Mouse (Mus musculus) limb, embryonic 14.5 days (tissue): ENCODE data around the gene Tnfrsf11a. TPM values are rescaled to one million over a fixed set of nuclear protein-coding genes. Genes with fewer than 3 reads are reported as not detected.
"Not testable (repeated sequence)": the region's sequence is repeated elsewhere in the genome, so short reads cannot be mapped to it uniquely, and the experiment has no call there.

Source experiments
- ATAC-seq: fragments of 200-750 bp; cut with Nextera tagmentation; 2 replicates; pipeline ENCODE4 v1.8.0; 2017; ENCODE audit warnings: low read depth, moderate number of reproducible peaks, moderate TSS enrichment; ENCODE audit not compliant: low FRiP score
- DNase-seq: peaks from one replicate; pipeline ENCODE4 v3.0.0-alpha.2; 2015; ENCODE audit warnings: low spot score
- H3K27ac ChIP-seq: fragments of 300-500 bp; sonication (generic); replicated peaks from 2 replicates; pipeline ENCODE4 v1.5.1; 2014; ENCODE audit warnings: low read depth, mild to moderate bottlenecking, low read length, moderate library complexity, mixed read lengths
- H3K27me3 ChIP-seq: fragments of 300-500 bp; sonication (generic); 2 replicates; pipeline ENCODE4 v1.6.1; 2014; ENCODE audit warnings: low read length, mixed read lengths; ENCODE audit not compliant: control insufficient read depth, insufficient read depth
- H3K36me3 ChIP-seq: fragments of 300-500 bp; sonication (generic); 2 replicates; pipeline ENCODE4 v1.6.1; 2014; ENCODE audit warnings: mild to moderate bottlenecking, low read length, moderate library complexity, mixed read lengths; ENCODE audit not compliant: control insufficient read depth, insufficient read depth
- H3K4me1 ChIP-seq: fragments of 300-500 bp; sonication (generic); 2 replicates; pipeline ENCODE4 v1.6.1; 2014; ENCODE audit warnings: antibody characterized with exemption, low read length, mixed read lengths; ENCODE audit not compliant: control insufficient read depth, insufficient read depth
- H3K4me2 ChIP-seq: fragments of 300-500 bp; sonication (generic); replicated peaks from 2 replicates; pipeline ENCODE4 v1.6.1; 2014; ENCODE audit warnings: low read depth, mild to moderate bottlenecking, low read length, moderate library complexity; ENCODE audit not compliant: severe bottlenecking
- H3K4me3 ChIP-seq: fragments of 300-500 bp; sonication (generic); replicated peaks from 2 replicates; pipeline ENCODE4 v1.5.1; 2014; ENCODE audit warnings: low read length
- H3K9ac ChIP-seq: fragments of 300-500 bp; sonication (generic); 2 replicates; pipeline ENCODE4 v1.6.1; 2014; ENCODE audit warnings: mild to moderate bottlenecking, low read depth, low read length, moderate library complexity; ENCODE audit not compliant: severe bottlenecking
- H3K9me3 ChIP-seq: fragments of 300-500 bp; sonication (generic); 2 replicates; pipeline ENCODE4 v1.6.1; 2016; ENCODE audit warnings: low read length; ENCODE audit not compliant: control insufficient read depth
- POLR2A ChIP-seq: fragments of 200-500 bp; IDR thresholded peaks from 2 replicates; pipeline ENCODE4 v1.8.0; 2012; ENCODE audit warnings: inconsistent platforms, mild to moderate bottlenecking, moderate library complexity, borderline replicate concordance; ENCODE audit not compliant: insufficient read depth, insufficient read length; ENCODE audit errors: extremely low read depth
- WGBS: fragments of 180-500 bp; shearing (Covaris S2); extraction: QIAGEN DNeasy Blood & Tissue Kit; methylation state at CpG from one replicate; pipeline ENCODE4 v1.1.7; 2014; 5-methylcytosine and 5-hydroxymethylcytosine counted together
- polyA plus RNA-seq, 2 experiments: library from polyadenylated mRNA; depleted of rRNA in 1 of 2; stranded (reverse) in 1 of 2; unstranded in 1 of 2; fragments of >200 nt; fragmentation: Nextera tagmentation in 1 of 2; extraction: Ambion mirVana in 1 of 2; gene quantifications; 2 replicates each; pipeline versions ENCODE4 v1.2.1 to v1.2.3; 2012 to 2014

Gene Tnfrsf11a
- polyA plus RNA-seq, 2 experiments: 1.6 to 1.8 TPM

- WGBS: 71% methylated on average over 3 of the region's 3 CpGs
- TF ChIP-seq POLR2A: no peak
- ATAC-seq: no peak
Measured at GRCm38 (mm10) chr1:105804285-105804684, 23.8 kb downstream of the Tnfrsf11a start.

GRCm38 (mm10) chr1:105805565-105805964 is 25.0 kb downstream of the Tnfrsf11a start:
- Histone ChIP-seq H3K27ac (no peak overlapping the region), H3K27me3 (no peaks in the 10 kb centered on the region), H3K4me1 (no peaks in the 10 kb centered on the region), H3K36me3 (no peaks in the 10 kb centered on the region), H3K4me3 (no peak overlapping the region), H3K4me2 (no peak overlapping the region), H3K9ac (no peak overlapping the region), H3K9me3 (no peaks in the 10 kb centered on the region)
- 83% methylated on average over 4 of the region's 4 CpGs for whole genome bisulfite sequencing
- DNase-seq (no peak), ATAC-seq (no peak)
- no peak for TF ChIP-seq POLR2A

More at GRCm38 (mm10) chr1:105804285-105804684, 23.8 kb downstream of the Tnfrsf11a start:
- Histone ChIP-seq H3K27me3 (no peaks in the 10 kb centered on the region), H3K9ac (no peak overlapping the region), H3K4me2 (no peak overlapping the region), H3K36me3 (no peaks in the 10 kb centered on the region), H3K9me3 (no peaks in the 10 kb centered on the region), H3K4me1 (no peaks in the 10 kb centered on the region), H3K4me3 (no peak overlapping the region), H3K27ac (no peak overlapping the region)
- DNase-seq: no peak

DNA sequence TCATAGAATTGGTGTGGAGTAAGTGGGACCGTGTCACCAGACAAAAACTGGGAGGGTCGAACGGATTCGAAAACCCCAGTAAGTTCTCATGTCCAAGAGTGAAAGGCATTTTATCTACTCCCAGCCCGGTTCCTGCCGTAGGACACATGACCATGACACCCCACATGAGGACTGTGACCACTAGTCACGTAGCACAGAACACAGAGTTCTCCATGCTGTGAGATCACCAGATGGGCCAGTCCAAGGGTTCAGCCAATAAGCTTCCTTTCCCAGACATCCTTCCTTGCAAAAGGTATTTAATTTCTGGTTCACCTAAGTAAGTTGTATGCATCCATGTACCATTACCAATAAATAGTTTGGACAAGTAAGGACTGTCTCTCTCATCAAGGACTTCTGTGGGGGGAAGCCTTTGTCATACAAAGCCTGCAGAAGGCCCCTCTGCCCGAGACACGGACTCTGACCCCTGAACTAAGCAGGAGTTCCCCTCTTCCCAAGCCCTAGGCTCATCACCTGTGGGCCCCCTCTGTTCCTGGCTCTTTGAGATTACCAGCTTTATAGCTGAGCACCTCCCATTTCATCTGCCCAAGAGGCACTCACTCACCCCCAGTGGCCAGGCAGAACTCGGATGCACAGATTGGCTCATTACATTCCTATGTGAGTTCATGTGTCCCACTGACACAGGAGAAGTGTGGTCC is 26.7 kb downstream of the Tnfrsf11a start:
- DNase-seq (no peak), ATAC-seq (no peak)
- no peak overlapping the region for H3K9ac ChIP-seq
- no peaks in the 10 kb centered on the region for H3K36me3 ChIP-seq
- no peaks in the 10 kb centered on the region for H3K27me3 ChIP-seq
- 89% methylated on average over 10 of the region's 10 CpGs for WGBS
- no peak for TF ChIP-seq POLR2A
- no peak overlapping the region for H3K4me2 ChIP-seq
- no peaks in the 10 kb centered on the region for H3K4me1 ChIP-seq
- H3K9me3 ChIP-seq: no peaks in the 10 kb centered on the region
- H3K27ac ChIP-seq: no peak overlapping the region
- H3K4me3 ChIP-seq: no peak overlapping the region

DNA sequence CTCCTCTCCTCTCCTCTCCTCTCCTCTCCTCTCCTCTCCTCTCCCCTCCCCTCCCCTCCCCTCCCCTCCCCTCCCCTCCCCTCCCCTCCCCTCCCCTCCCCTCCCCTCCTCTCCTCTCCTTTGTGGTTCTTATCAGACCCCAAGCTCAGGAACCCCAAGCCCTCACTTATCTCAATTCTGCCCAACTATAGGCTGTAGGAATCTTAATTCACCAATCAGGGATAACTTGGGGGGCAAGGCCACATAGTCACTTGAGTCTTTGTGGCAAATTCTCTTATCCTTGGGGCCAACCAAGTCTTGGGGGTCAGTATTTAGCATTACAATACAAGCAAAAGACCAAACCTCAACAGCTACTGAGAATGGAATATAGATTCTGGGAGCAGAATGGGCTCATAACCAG is 31.5 kb downstream of the Tnfrsf11a start:
- H3K9me3 ChIP-seq, ATAC-seq, H3K4me1 ChIP-seq, H3K4me3 ChIP-seq, H3K27me3 ChIP-seq, DNase-seq, H3K27ac ChIP-seq, H3K4me2 ChIP-seq, H3K9ac ChIP-seq, H3K36me3 ChIP-seq: not testable (repeated sequence)

DNA sequence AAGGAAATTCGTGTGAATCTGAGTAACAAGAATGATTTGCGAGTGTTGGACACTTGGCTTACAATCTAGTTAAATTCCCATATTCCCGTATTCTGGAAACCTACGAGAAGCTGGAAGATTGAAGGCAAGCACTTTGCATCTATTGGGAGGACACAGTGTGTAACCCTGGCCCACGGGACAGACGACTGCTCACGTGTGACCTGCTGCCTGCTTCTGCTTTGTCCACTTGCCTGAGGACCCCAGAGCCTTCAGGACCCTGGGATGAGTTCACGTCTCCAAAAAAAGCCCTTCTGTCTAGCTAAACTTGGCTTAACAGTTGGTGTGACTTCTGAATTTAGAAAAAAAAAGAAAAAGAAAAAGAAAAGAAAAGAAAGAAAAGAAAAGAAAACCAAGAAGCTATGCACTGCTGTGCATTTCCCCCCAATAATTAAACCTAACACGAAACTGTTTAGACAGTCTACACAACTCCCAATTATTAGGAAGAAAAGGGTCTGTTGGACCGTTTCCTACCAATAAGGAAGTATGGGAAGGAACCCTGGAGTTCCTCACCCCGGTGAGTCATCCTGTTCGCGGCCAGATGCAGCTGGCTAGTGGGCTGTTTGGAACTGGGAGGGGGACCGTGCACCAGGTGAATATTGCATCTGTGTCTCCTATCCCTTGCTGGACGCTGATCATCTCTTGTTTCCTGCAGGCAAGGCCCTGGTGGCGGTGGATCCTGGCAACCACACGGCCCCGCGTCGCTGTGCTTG is 32.6 kb downstream of the Tnfrsf11a start:
- Histone ChIP-seq H3K4me1 (peaks cover 8% of the 10 kb centered on the region), H3K4me2 (peak overlapping the region; percentile 19; the same call in 1 of the 2 replicates), H3K27ac (no peak overlapping the region), H3K9ac (peak overlapping the region; percentile 28; the same call in 1 of the 2 replicates), H3K4me3 (no peak overlapping the region), H3K36me3 (no peaks in the 10 kb centered on the region), H3K27me3 (no peaks in the 10 kb centered on the region), H3K9me3 (no peaks in the 10 kb centered on the region)
- WGBS: 53% methylated on average over 20 of the region's 20 CpGs
- no peak for TF ChIP-seq POLR2A
- peak; percentile 45 for ATAC-seq
- DNase-seq: no peak
